Mouse (Mus musculus) MEL-GATA-1-ER (cell line): ENCODE measurements around the gene Wnk2.
A peak's percentile ranks its signal among the peaks of the same experiment; 100 is the strongest.

ENCODE experiments used
- DNase-seq: peaks from one replicate; pipeline ENCODE4 v3.0.0-alpha.2; 2012; ENCODE audit warnings: low read depth; ENCODE audit errors: extremely low read depth

The Wnk2 gene

DNA sequence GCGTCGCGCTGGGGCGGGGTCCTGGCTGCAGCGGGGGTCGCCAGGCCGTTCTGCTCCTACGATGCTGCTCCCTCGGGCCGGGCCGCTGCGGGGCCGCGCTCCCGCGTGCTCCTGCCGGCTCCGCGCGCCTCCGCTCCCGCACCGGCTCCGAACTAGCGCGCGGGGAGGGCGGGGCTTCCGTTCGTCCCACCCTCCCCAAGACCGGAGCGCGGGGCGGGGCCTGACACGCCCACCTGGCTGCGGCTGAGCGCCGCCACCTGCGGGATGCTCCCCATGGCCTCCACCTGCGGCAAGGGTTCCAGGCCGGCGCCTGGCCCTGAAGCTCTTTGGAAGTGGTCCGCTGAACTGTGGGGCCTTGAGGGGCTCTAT lies at the start of gene Wnk2:
Gene Wnk2, minus strand, starts transcription at position 157 of the 369 bp plus-strand sequence.
- DNase-seq, result no peak

DNA sequence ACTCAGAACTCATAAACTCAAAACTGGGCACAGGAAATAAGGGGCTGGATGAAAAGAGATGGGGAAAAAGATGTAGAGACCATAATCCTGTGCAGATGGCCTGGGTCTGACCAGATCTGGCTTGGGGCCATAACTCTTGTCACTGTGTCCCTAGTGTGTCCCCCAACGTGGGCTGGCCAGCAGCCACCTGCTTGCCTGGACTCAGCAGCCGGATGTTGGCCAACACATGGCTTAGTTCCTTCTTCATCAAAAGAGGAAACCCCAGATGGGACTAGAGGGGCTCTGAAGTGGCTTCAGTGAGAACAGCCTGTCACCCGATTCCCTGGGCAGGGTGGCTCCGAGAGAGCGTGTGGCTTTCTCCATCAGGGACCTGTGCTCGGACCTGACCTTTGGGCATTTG lies 49.0 kb upstream of the Wnk2 start:
- no peak for DNase-seq

DNA sequence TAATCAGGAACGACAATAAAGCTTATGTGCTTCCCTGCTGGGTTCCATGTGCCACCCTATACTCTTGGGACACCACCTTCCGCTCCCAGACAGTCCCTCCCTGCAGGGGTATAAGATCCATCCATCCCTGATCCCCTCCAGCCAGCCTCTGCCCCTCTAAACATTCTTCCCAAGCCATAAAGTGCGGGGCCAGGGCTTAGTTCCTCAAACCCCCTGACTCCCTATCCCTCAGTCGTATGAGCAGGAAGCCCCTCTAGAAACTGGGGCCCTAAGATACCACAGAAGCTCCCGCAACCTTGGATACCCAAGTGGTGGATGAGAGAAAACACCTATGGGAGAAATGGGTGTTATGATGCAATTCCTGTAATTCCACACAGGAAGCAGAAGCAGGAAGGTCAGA lies 48.4 kb upstream of the Wnk2 start:
- no peak for DNase-seq

DNA sequence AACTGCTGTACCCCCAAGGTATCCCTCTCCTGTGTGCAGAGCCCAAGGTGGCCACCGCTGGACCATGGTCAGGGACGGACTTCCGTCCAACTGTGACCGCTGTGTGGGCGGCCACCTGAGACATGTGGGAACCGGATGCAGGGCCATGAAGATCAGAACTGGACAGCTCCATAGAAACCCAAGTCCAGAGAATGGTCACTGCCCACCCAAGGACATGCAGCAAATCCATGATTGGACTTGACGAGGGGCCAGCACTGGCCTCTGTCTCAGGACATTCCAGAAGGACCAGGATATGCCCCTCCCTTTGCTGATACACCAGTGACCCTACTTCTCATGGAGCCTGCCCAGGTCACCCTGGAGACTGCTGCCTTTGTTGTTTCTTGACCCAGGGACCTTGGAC lies 47.8 kb upstream of the Wnk2 start:
- no peak for DNase-seq

DNA sequence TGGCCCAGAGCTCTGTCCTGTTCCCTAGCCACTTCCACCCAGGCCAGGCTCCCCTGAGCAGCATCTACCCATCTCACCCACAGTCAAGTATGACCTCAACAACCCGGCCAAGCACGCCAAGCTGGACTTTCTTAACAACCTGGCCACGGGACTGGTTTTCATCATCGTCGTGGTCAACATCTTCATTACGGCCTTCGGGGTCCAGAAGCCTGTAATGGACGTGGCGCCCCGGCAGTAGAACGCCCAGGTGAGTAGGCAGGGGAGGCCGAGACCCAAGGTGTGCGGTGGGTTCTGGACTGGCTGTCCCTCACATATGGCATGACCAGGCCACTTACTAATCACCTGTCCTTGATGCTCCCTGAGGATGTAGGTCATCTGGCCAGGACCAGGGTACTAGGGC lies 47.0 kb upstream of the Wnk2 start:
- DNase-seq, result no peak

DNA sequence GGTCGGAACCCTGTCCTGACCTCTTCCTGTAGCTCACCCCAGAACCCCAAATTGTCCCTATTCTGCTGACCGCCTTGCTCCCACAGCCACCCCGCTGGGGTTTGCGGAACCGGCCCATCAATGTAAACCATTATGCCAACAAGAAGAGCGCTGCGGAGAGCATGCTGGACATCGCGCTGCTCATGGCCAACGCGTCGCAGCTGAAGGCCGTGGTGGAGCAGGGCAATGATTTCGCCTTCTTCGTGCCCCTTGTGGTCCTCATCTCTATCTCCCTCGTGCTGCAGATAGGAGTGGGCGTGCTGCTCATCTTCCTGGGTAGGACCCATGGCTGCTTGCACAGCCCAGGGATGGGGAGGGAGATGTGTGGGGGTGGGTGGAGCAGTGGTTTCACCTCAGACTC lies 45.8 kb upstream of the Wnk2 start:
- no peak for DNase-seq

DNA sequence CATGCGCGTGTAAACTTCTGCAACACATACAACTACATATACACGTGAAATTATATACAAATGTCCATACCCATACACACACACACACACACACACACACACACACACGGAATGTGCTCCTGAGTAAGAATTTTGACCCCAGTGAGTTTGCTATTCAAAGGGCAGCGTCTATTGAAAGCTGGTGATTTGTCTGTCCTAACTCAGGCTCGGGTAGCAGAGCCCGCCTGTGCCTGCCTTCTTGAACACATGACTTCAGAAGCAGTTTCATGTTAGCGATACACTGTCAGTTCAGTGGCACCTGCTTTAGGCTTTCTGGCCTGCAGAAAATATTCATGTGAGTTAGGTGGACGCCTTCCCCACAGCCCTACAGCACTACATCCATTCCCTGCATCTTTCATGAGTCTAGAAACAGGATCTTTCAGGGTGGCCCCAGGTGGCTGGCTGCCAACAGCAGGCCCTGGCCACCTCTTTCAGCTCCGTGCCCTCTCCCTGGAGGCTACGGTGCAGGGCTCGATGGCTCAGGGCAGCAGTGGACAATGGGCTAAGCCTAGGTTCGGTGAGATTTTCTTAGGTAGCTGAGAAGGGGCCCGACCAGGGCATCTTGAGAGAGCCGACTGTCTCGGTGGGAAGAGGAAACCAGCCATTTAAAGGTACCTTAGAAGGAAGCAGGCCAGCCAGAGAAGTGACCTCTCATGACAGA lies 44.5 kb upstream of the Wnk2 start:
- no peak for DNase-seq

DNA sequence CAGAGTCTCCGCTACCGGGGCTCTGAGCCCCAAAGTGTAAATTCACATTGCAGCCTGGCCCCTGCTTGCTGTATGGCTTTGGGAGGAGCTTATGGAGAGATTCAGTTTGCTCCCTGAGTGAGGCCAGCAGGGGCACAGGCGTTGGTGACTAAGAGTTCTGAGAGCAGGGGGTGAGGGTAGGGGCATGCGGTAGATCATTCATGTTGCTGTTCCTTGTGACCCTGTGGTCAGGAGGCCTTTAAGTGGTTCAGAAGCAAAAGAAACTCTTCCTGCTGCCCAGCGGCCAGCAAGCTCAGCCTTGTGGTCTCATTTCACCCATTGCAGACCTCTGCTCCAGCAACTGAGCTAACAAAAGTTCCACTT lies 43.8 kb upstream of the Wnk2 start:
- no peak for DNase-seq

DNA sequence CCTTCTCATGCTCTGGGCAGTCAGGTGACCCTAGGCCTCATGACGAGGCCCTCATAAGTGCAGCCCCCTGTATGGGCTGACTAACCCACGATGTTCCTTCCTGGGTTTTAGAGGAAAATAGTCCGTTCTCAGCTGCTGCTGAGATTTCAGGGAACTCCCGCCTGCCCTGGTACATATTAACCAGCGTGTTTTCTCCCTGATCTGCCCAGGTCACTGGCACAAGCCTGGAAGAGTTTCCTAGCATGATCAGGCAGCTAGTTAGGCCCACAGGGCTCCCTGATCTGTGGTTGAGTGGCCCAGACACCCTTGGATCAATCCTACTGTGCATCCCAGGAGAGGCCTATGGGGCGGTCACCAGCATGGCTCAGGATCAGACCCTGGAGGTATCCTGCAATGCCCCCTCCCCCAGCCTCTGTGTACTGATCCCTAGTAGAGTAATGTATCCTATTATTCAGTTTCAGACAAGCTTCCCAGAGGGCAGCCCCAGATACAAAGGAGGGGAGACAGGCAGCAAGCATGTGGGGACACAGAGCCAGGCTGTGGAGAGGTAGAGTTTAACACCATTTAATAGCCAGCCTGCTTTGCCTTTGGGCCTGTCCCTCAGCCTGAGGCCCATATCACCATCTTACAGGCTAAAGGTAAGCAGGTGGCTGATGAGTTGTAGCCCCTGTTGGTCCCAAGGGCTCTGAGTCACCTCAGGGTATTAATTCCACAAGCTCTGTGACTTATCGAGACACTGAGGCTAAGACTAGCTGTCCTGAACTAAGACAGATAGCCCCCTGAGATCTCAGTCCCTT lies 43.3 kb upstream of the Wnk2 start:
- no peak for DNase-seq

DNA sequence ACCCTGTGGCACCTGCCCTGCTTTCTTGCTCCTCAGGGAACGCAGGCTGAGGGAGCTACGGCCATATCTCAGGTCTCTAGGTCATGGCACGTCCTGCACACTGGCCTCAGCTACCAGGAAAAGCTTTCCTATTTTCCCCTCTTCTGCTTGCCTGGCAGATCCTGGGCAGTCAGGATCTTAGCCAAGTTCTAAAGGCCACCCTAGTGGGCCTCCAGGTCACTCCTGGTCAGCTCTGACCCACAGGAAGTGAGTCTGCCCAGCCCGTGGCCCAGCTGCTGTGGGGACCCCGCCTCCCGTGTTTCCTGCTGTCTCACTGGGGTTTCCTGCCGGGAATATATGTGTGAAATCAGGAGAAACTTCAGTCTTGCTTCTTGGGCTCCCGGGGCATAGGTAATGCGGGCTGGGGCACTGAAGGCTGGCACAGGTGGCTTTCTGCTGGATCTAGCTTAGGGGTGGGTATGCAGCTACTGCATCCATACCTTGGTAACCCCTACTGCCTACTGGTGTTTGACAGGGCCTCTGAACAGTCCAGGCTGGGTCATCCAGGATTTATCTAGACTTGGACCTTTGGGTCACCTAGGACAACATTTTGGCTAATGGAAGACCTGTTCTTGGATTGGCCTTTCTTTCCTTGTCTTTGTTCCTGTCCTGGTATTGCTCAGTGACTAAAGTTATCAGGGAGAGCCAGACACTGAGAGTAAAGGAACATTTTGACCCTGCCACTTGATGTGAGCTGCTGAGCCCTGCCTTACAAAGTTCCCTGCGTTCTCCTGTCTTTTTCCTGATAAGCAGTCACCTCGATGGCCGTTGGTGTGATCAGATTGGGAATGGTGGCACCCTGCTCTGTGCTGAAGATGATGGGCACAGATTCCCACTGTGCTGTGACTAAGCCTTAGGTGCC lies 42.4 kb upstream of the Wnk2 start:
- no peak for DNase-seq

DNA sequence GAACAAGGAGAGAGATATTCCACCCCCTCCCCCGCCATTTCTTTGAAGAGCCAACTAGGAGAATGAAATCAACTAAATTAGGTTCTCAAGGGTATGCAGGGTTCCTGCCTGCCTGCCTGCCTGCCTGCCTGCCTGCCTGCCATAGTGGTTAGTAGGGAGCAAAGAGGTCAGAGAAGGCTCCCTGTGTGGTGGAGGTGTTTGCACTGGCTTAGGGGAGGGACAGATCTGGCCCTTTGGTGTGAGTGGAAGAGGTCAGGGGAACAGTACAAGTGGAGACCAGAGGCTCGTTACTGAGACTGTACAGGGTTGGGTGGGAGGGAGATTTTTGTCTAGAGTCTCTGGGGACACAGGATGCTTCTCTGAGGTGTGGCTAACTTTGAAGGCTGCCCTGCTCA lies 41.1 kb upstream of the Wnk2 start:
- no peak for DNase-seq

DNA sequence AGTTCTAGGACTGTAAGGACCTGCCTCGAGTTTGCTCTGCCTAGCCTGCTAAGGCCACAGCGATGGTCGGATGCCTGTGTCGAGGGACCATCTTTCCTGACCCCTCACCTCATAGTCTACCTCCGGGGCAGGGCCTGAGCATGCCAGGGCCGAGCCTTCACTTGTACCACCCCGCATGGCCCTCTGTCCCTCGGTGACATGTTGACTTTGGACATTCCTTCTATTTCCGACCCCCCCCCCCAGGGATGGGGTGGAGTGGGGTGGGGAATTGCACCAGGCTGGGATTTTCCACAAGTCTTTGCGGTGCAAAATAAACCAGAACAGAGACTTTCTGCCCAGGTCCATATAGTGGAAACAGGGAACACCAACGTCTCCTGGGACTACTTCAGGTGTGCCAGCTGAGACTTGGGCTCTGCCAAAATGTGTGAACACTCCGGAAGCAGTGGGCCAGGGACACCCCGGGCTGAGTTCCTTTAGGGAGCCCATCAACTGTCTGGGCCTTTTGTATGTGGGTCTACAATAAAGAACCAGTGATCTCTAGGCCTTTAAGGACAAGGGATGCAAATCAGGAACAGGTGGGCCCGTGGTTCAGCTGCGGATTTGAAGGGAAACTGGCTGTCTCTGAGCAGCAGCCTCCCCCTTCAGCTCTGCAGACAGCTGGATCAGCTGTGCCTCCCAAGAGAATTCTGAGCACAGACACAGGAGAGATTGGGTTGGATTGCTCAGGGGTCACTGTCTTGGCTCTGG lies 40.6 kb upstream of the Wnk2 start:
- no peak for DNase-seq

DNA sequence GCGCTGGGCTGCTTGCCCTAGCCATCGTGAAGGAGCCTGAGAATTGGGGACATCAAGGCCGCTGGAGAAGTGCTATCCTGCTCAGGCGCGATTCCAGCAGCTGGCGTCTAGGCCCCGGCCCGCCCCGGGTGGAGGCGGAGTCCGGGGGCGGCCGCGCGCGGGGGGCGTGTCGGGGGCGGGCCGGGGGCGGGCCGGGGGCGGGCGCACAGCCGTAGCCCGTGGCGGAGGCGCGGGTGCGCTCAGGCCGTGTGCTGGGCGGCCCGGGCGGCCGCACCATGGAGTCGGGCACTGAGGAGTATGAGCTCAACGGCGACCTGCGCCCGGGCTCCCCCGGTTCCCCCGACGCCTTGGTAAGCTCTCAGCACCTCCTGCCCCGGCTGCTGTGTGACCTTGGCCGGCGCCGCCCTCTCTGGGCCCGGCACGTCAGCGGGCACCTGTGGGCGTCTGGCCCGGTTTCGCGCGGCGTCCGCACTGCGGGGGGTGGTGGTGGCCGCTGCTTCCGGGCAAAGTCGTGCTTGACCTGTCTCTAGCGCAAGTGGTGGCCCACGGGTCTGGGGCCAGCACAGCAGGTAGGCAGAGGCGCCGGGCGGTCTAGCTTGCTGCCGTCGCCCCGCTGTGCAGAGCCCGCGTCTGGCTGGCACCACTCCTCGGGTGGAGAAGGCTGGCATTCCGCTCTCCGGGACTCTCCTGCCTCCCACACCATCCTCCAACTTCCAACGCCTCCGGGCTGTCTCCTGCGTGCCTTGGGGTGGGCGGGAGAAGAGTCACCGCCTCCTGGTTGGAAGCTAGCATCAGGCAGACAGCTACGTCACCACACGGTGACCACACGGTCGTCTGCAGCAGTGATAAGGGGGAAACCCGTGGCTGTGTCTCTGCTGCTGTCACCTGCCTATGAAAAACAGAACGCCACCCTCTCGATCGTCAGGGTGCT lies 39.7 kb upstream of the Wnk2 start, which contains the start of gene Ninj1:
Gene Ninj1, plus strand, starts transcription at position 198 of the 931 bp plus-strand sequence.
- peak; percentile 93 for DNase-seq

DNA sequence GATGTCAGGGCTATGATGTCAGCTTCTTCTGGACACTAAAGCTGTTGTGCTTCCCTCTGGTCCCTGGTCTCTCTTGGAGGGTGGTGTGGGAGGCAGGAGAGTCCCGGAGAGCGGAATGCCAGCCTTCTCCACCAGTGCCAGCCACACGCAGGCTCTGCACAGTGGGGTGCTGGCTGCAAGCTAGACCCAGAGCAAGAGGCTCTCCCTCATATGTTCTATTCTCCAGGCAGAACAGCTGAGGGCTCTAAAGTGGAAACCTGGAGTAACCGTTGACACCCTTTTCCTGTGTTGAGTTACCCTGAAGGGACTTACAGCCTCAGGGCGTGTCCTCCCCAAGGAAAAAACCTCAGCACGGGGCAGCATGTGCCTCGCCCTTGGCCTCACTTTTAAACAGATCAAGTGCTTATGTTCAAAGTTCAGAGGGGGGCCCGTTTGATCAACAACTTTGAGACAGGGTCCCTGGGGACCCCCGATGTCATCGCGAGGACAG lies 39.0 kb upstream of the Wnk2 start:
- peak; percentile 64 for DNase-seq

DNA sequence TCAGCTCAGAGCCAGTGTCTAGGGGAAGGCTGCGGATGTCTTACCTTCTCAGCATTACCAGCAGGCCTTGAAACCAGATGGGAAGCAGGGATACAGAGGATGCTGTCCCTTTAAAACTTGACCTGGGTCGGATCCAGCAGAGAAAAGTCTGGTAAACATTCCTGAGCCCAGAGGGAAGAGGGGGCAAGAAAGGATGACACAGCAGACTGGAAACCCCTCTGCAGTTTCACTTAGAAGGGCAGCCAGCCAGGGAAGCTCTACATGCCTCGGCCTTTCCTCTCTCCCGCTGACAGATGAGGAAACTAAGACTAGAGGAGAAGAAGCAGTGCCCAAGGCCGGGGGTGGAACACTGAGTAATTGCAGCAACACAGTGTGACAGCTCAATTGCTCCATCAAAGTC lies 35.8 kb upstream of the Wnk2 start:
- no peak for DNase-seq

DNA sequence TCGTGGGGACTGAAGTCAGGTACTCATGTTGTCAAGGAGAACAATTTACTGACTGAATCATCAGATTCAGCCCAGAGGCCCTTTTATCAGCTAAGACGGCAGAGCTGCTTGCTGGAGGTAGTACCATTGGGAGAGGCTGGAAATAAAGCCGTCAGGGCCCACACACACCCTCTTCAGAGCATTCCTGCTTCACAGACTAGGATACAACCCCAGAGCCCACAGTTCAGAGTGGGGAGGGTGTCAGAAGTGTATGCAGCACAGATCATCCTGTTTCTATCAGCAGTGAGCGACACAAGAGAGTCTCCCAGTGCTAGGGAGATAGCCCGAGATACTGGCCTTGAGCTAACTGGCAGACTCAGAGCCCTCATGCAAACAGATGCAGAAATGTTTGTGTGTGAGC lies 35.3 kb upstream of the Wnk2 start:
- DNase-seq, result no peak

DNA sequence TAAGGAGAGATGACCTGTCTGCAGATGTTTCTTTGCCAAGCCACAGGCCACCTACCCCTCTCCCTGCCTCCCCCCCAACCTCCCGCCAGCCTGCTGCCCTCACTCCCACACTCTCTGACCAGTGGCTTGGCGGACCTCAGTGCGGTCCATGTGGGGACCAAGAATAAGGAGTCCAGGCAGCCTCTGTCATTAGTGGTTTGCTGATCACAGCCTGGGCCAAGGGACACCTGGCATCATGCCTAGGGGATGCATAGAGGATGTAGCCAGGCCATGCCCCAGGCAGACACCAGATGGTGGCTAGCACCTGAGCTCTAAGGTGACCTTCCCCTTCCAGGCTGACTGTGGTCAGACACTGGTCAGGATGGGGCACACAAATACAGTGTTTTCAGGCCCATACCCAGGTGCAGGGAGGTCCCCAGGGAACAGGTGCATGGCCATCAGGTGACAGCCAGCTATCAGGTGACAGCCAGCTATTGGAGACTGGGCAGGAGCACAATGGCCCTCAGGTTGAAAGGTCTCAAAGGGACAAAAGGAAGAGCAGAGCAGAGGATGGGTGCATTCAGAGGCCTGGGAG lies 33.7 kb upstream of the Wnk2 start:
- no peak for DNase-seq

DNA sequence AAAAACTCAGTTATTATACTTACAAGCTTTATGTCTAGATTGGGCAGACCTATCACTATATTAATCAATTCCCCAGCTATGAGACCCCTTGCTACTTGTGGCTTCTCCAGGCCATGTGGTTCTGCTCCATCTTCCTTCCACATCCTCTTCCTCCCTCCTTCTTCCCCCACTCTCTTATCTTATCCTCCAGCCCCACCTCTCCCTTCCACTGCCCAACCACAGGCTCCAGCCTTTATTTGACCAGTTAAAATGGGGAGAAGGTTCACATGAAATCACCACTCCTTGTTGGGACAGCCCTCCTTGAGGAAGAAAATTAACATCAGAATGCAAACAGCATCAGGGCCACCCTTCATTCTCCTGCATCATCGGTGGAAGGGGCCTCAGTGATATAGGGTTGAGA lies 32.9 kb upstream of the Wnk2 start:
- peak; percentile 32 for DNase-seq

DNA sequence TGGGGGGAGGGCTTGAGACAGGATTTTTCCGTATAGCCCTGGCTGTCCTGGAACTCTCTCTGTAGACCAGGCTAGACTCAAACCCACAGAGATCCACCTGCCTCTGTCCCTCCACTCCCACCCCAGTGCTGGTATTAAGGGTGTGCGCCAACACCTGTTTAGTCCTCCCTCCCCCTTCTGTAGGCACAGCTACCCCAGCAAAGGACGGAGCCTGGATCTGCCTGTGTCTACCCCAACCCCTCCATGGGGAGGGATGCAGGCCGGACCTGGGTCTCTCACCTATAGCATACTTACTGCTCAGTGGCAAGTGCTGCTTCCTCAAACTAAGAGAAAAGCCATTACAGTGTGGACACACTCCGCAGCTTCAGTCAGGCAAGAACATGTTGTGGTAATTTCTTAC lies 32.5 kb upstream of the Wnk2 start:
- peak; percentile 12 for DNase-seq
